In genomic region chr6:117609476-117610404, GRCm38 (mm10) we compare ENCODE assay signal across 9 mouse cellular contexts.
DNase-seq lines count a peak whose midpoint lies in the region; ATAC-seq and TF ChIP-seq lines count a peak whose summit lies in the region.
"Had no signal": no experiment of that assay in that cellular context is flagged by ENCODE, and none has a peak within 500 bp of the region (broad histone marks: within the 10 kb centered on the region; RNA-seq: fewer than 3 reads in every experiment).

No protein-coding gene starts in this region.

- no peak for TF ChIP-seq POLR2A in thymus, adult 2 months (IDR thresholded peaks at IDR 0.05; ENCODE audit: control insufficient read depth, extremely low read depth, insufficient read depth, low read length, poor library complexity)

- no peak for TF ChIP-seq CTCF in thymus, adult 2 months (IDR thresholded peaks at IDR 0.05; ENCODE audit: borderline replicate concordance, control insufficient read depth, extremely low read depth, insufficient read depth, low read length, poor library complexity)

- no peaks in the 10 kb centered on the region for H3K9me3 ChIP-seq in embryonic facial prominence, embryonic 11.5 days (replicated peaks; ENCODE audit: control insufficient read depth, low read length)
- H3K9me3 ChIP-seq in heart, embryonic 14.5 days (ENCODE audit: control insufficient read depth, low read length), result peaks cover 5% of the 10 kb centered on the region; the same call in 1 of the 2 replicates
- H3K9me3 ChIP-seq in forebrain, embryonic 13.5 days (replicated peaks), result no peaks in the 10 kb centered on the region
- H3K9me3 ChIP-seq: heart, embryonic 15.5 days had no signal

- no peak overlapping the region for H3K4me3 ChIP-seq in embryonic facial prominence, embryonic 11.5 days (ENCODE audit: low read depth, low read length)
- no peak overlapping the region for H3K4me3 ChIP-seq in heart, embryonic 14.5 days (ENCODE audit: control insufficient read depth in 1 of 2, insufficient read depth in 1 of 2, low read depth in 1 of 2, low read length in 2 of 2)
- H3K4me3 ChIP-seq in forebrain, embryonic 13.5 days, result no peak overlapping the region
- H3K4me3 ChIP-seq in thymus, adult 2 months (ENCODE audit: control insufficient read depth, insufficient read depth, low read length), result no peak overlapping the region
- H3K4me3 ChIP-seq: heart, embryonic 15.5 days had no signal

- peak; percentile 12 to 33 for DNase-seq in kidney, postnatal 4 days
- DNase-seq in kidney, adult 11 months, result no peak
- DNase-seq in embryonic facial prominence, embryonic 11.5 days (ENCODE audit: low spot score), result peak; percentile 93
- DNase-seq in skeletal muscle tissue, adult 2 months (ENCODE audit: low read depth, low spot score), result peak; percentile 35
- no peak for DNase-seq in thymus, adult 2 months

- WGBS in embryonic facial prominence, embryonic 11.5 days, result 51% methylated on average over 11 of the region's 11 CpGs
- 45% methylated on average over 11 of the region's 11 CpGs for WGBS in heart, embryonic 14.5 days
- WGBS in forebrain, embryonic 13.5 days, result 89% methylated on average over 11 of the region's 11 CpGs
- WGBS in thymus, adult 2 months, result 86% methylated on average over 11 of the region's 11 CpGs

- peak overlapping the region; percentile 62 for H3K27ac ChIP-seq in embryonic facial prominence, embryonic 11.5 days (replicated peaks; ENCODE audit: low read depth, low read length)
- H3K27ac ChIP-seq in heart, embryonic 14.5 days (replicated peaks in 1 of 2; ENCODE audit: control insufficient read depth in 1 of 2, insufficient read depth in 1 of 2, low read depth in 2 of 2, low read length in 2 of 2), result no peak overlapping the region
- H3K27ac ChIP-seq in forebrain, embryonic 13.5 days, result no peak overlapping the region
- H3K27ac ChIP-seq in thymus, adult 2 months (ENCODE audit: control insufficient read depth, insufficient read depth, low read length), result no peak overlapping the region
- H3K27ac ChIP-seq: heart, embryonic 15.5 days had no signal

- no peaks in the 10 kb centered on the region for H3K36me3 ChIP-seq in embryonic facial prominence, embryonic 11.5 days (replicated peaks; ENCODE audit: control insufficient read depth, insufficient read depth, low read depth, low read length)
- no peaks in the 10 kb centered on the region for H3K36me3 ChIP-seq in heart, embryonic 14.5 days (ENCODE audit: control insufficient read depth, insufficient read depth, low read length)
- no peaks in the 10 kb centered on the region for H3K36me3 ChIP-seq in forebrain, embryonic 13.5 days (ENCODE audit: poor library complexity, severe bottlenecking)
- no peaks in the 10 kb centered on the region for H3K36me3 ChIP-seq in thymus, adult 2 months (ENCODE audit: control insufficient read depth, insufficient read depth, low read length)
- H3K36me3 ChIP-seq: G1E; heart, embryonic 15.5 days had no signal

- H3K9ac ChIP-seq in embryonic facial prominence, embryonic 11.5 days (replicated peaks; ENCODE audit: low read length), result no peak overlapping the region
- H3K9ac ChIP-seq in heart, embryonic 14.5 days (ENCODE audit: low read length), result no peak overlapping the region
- H3K9ac ChIP-seq in forebrain, embryonic 13.5 days, result no peak overlapping the region
- H3K9ac ChIP-seq: heart, embryonic 15.5 days had no signal

- ATAC-seq in embryonic facial prominence, embryonic 11.5 days (replicated peaks; ENCODE audit: insufficient number of reproducible peaks, low FRiP score, low TSS enrichment, low read depth), result peak; percentile 86
- ATAC-seq in heart, embryonic 14.5 days (ENCODE audit: insufficient number of reproducible peaks, insufficient read depth, low FRiP score, low read depth), result no peak
- ATAC-seq in forebrain, embryonic 13.5 days, result no peak

- no peaks in the 10 kb centered on the region for H3K27me3 ChIP-seq in embryonic facial prominence, embryonic 11.5 days (ENCODE audit: control insufficient read depth, insufficient read depth, low read length)
- peaks cover 46% of the 10 kb centered on the region for H3K27me3 ChIP-seq in heart, embryonic 14.5 days (ENCODE audit: control insufficient read depth, insufficient read depth, low read length)
- no peaks in the 10 kb centered on the region for H3K27me3 ChIP-seq in forebrain, embryonic 13.5 days
- no peaks in the 10 kb centered on the region for H3K27me3 ChIP-seq in thymus, adult 2 months (ENCODE audit: control insufficient read depth, insufficient read depth, low read length)

- peaks cover 2% of the 10 kb centered on the region; the same call in 1 of the 2 replicates for H3K4me1 ChIP-seq in embryonic facial prominence, embryonic 11.5 days (ENCODE audit: control insufficient read depth, insufficient read depth, low read length)
- H3K4me1 ChIP-seq in heart, embryonic 14.5 days (ENCODE audit: control insufficient read depth in 2 of 2, insufficient read depth in 2 of 2, low read length in 2 of 2), result peaks cover 35 to 38% of the 10 kb centered on the region in 2 experiments
- H3K4me1 ChIP-seq in forebrain, embryonic 13.5 days, result no peaks in the 10 kb centered on the region
- no peaks in the 10 kb centered on the region for H3K4me1 ChIP-seq in thymus, adult 2 months (replicated peaks; ENCODE audit: control insufficient read depth, insufficient read depth, low read length)

- no peak overlapping the region for H3K4me2 ChIP-seq in embryonic facial prominence, embryonic 11.5 days (ENCODE audit: low read depth, low read length)
- H3K4me2 ChIP-seq in heart, embryonic 14.5 days (ENCODE audit: low read length), result peak overlapping the region; percentile 4; the same call in 1 of the 2 replicates
- H3K4me2 ChIP-seq in forebrain, embryonic 13.5 days, result no peak overlapping the region
- H3K4me2 ChIP-seq: heart, embryonic 15.5 days had no signal

Comparison
In these comparisons a context has a peak if more than half of its experiments do, and no peak if none do; other contexts are left out.
1. DNase-seq: peak in kidney, postnatal 4 days (2 of 2), embryonic facial prominence, embryonic 11.5 days (single experiment) and skeletal muscle tissue, adult 2 months (single experiment); none in kidney, adult 11 months (single experiment) and thymus, adult 2 months (single experiment).